Mouse (Mus musculus) forebrain, embryonic 13.5 days (tissue): Measurements from ENCODE around the gene Npcd. TPM values are rescaled to one million over a fixed set of nuclear protein-coding genes. Genes with fewer than 3 reads are reported as not detected.

Experiments
- ATAC-seq: fragments of 200-750 bp; cut with Nextera tagmentation; 2 replicates; pipeline ENCODE4 v1.8.0; 2017
- H3K27ac ChIP-seq: fragments of 300-500 bp; sonication (generic); 2 replicates; pipeline ENCODE4 v1.5.1; 2015; ENCODE audit warnings: inconsistent platforms, mild to moderate bottlenecking, moderate library complexity
- H3K27me3 ChIP-seq: fragments of 300-500 bp; sonication (generic); 2 replicates; pipeline ENCODE4 v1.6.1; 2015; ENCODE audit warnings: mild to moderate bottlenecking, inconsistent platforms
- H3K36me3 ChIP-seq: fragments of 300-500 bp; sonication (generic); 2 replicates; pipeline ENCODE4 v1.6.1; 2015; ENCODE audit warnings: mild to moderate bottlenecking, inconsistent platforms; ENCODE audit not compliant: poor library complexity, severe bottlenecking
- H3K4me1 ChIP-seq: fragments of 300-500 bp; sonication (generic); 2 replicates; pipeline ENCODE4 v1.6.1; 2015; ENCODE audit warnings: inconsistent platforms
- H3K4me2 ChIP-seq: fragments of 300-500 bp; sonication (generic); 2 replicates; pipeline ENCODE4 v1.6.1; 2015; ENCODE audit warnings: inconsistent platforms, mild to moderate bottlenecking, moderate library complexity
- H3K4me3 ChIP-seq: fragments of 300-500 bp; sonication (generic); 2 replicates; pipeline ENCODE4 v1.5.1; 2015; ENCODE audit warnings: mild to moderate bottlenecking, inconsistent platforms
- H3K9ac ChIP-seq: fragments of 300-500 bp; sonication (generic); 2 replicates; pipeline ENCODE4 v1.6.1; 2015; ENCODE audit warnings: mild to moderate bottlenecking, inconsistent platforms
- H3K9me3 ChIP-seq: fragments of 300-500 bp; sonication (generic); replicated peaks from 2 replicates; pipeline ENCODE4 v1.6.1; 2016; ENCODE audit warnings: inconsistent platforms
- WGBS: fragments of 180-500 bp; shearing (Covaris S2); methylation state at CpG from one replicate; pipeline ENCODE4 v1.1.7; 2015; 5-methylcytosine and 5-hydroxymethylcytosine counted together
- polyA plus RNA-seq: library from polyadenylated mRNA; unstranded; fragments of >200 nt; fragmentation: Nextera tagmentation; extraction: Ambion mirVana; gene quantifications from 2 replicates; pipeline ENCODE4 v1.2.1, GENCODE M21; 2015

Gene Npcd
- polyA plus RNA-seq, 1 experiment from 2014 or later = not detected

- no peak overlapping the region for H3K27ac ChIP-seq
- H3K9me3 ChIP-seq = no peaks in the 10 kb centered on the region
- H3K36me3 ChIP-seq = peaks cover 41% of the 10 kb centered on the region
- peaks cover 29% of the 10 kb centered on the region for H3K4me1 ChIP-seq
- WGBS = 88% methylated on average over 6 of the region's 6 CpGs
- no peak for ATAC-seq
- H3K4me2 ChIP-seq = no peak overlapping the region
- H3K27me3 ChIP-seq = no peaks in the 10 kb centered on the region
- H3K9ac ChIP-seq = no peak overlapping the region
- H3K4me3 ChIP-seq = no peak overlapping the region
Measured at GRCm38 (mm10) chr15:79760956-79761355, 73.1 kb downstream of the Npcd start.

GRCm38 (mm10) chr15:79757118-79757517, 76.9 kb downstream of the Npcd start:
- H3K4me3 ChIP-seq = no peak overlapping the region
- H3K27ac ChIP-seq = no peak overlapping the region
- H3K27me3 ChIP-seq = no peaks in the 10 kb centered on the region
- ATAC-seq = no peak
- 87% methylated on average over 3 of the region's 3 CpGs for WGBS
- H3K9ac ChIP-seq = no peak overlapping the region
- H3K4me1 ChIP-seq = peaks cover 9% of the 10 kb centered on the region
- H3K4me2 ChIP-seq = no peak overlapping the region
- no peaks in the 10 kb centered on the region for H3K9me3 ChIP-seq
- peaks cover 7% of the 10 kb centered on the region for H3K36me3 ChIP-seq

- peaks cover 9% of the 10 kb centered on the region for H3K4me1 ChIP-seq
- no peak overlapping the region for H3K9ac ChIP-seq
- no peak overlapping the region for H3K4me3 ChIP-seq
- no peak overlapping the region for H3K4me2 ChIP-seq
- H3K36me3 ChIP-seq = no peaks in the 10 kb centered on the region
- 75% methylated on average over 8 of the region's 8 CpGs for WGBS
- peak overlapping the region; percentile 10; the same call in 1 of the 2 replicates for H3K27ac ChIP-seq
- ATAC-seq = no peak
- H3K9me3 ChIP-seq = no peaks in the 10 kb centered on the region
- no peaks in the 10 kb centered on the region for H3K27me3 ChIP-seq
Measured at GRCm38 (mm10) chr15:79755977-79756625, 77.9 kb downstream of the Npcd start.

GRCm38 (mm10) chr15:79755176-79755575, 78.9 kb downstream of the Npcd start:
- 91% methylated on average over 4 of the region's 4 CpGs for WGBS
- no peak for ATAC-seq
- Histone ChIP-seq H3K4me2 (no peak overlapping the region), H3K27ac (no peak overlapping the region), H3K4me1 (peaks cover 9% of the 10 kb centered on the region), H3K9ac (no peak overlapping the region), H3K27me3 (no peaks in the 10 kb centered on the region), H3K9me3 (no peaks in the 10 kb centered on the region), H3K36me3 (no peaks in the 10 kb centered on the region), H3K4me3 (no peak overlapping the region)

- Histone ChIP-seq H3K4me2 (no peak overlapping the region), H3K4me1 (peaks cover 9% of the 10 kb centered on the region), H3K9me3 (no peaks in the 10 kb centered on the region), H3K36me3 (no peaks in the 10 kb centered on the region), H3K27me3 (no peaks in the 10 kb centered on the region), H3K4me3 (no peak overlapping the region), H3K27ac (no peak overlapping the region), H3K9ac (peak overlapping the region; percentile 50; the same call in 1 of the 2 replicates)
- ATAC-seq = no peak
- 51% methylated on average over 4 of the region's 4 CpGs for WGBS
Measured at GRCm38 (mm10) chr15:79753873-79754272, 80.2 kb downstream of the Npcd start.

- Histone ChIP-seq H3K27ac (no peak overlapping the region), H3K4me2 (no peak overlapping the region), H3K27me3 (no peaks in the 10 kb centered on the region), H3K4me3 (no peak overlapping the region), H3K9me3 (no peaks in the 10 kb centered on the region), H3K36me3 (no peaks in the 10 kb centered on the region), H3K9ac (no peak overlapping the region), H3K4me1 (peaks cover 9% of the 10 kb centered on the region)
- no peak for ATAC-seq
- WGBS = 89% methylated on average over 3 of the region's 3 CpGs
Measured at GRCm38 (mm10) chr15:79753420-79753752, 80.7 kb downstream of the Npcd start.

- H3K4me3 ChIP-seq = no peak overlapping the region
- H3K36me3 ChIP-seq = no peaks in the 10 kb centered on the region
- ATAC-seq = peak; percentile 50; the same call in 1 of the 2 replicates
- H3K27ac ChIP-seq = no peak overlapping the region
- no peaks in the 10 kb centered on the region for H3K27me3 ChIP-seq
- peaks cover 9% of the 10 kb centered on the region for H3K4me1 ChIP-seq
- H3K4me2 ChIP-seq = no peak overlapping the region
- 24% methylated on average over 11 of the region's 11 CpGs for WGBS
- no peak overlapping the region for H3K9ac ChIP-seq
- H3K9me3 ChIP-seq = no peaks in the 10 kb centered on the region
Measured at GRCm38 (mm10) chr15:79752742-79753419, 81.2 kb downstream of the Npcd start.

GRCm38 (mm10) chr15:79751772-79752171, 82.3 kb downstream of the Npcd start:
- Histone ChIP-seq H3K27me3 (no peaks in the 10 kb centered on the region), H3K27ac (no peak overlapping the region), H3K4me1 (peaks cover 9% of the 10 kb centered on the region), H3K36me3 (no peaks in the 10 kb centered on the region), H3K9ac (no peak overlapping the region), H3K4me3 (no peak overlapping the region), H3K9me3 (no peaks in the 10 kb centered on the region), H3K4me2 (no peak overlapping the region)
- ATAC-seq = no peak
- WGBS = 85% methylated on average over 17 of the region's 17 CpGs

- no peak overlapping the region for H3K27ac ChIP-seq
- H3K9me3 ChIP-seq = no peaks in the 10 kb centered on the region
- no peak for ATAC-seq
- H3K36me3 ChIP-seq = no peaks in the 10 kb centered on the region
- H3K4me1 ChIP-seq = no peaks in the 10 kb centered on the region
- no peak overlapping the region for H3K4me2 ChIP-seq
- no peak overlapping the region for H3K4me3 ChIP-seq
- 88% methylated on average over 8 of the region's 8 CpGs for WGBS
- H3K27me3 ChIP-seq = no peaks in the 10 kb centered on the region
- H3K9ac ChIP-seq = no peak overlapping the region
Measured at GRCm38 (mm10) chr15:79750266-79750665, 83.8 kb downstream of the Npcd start.

- ATAC-seq = no peak
- Histone ChIP-seq H3K27ac (no peak overlapping the region), H3K9me3 (no peaks in the 10 kb centered on the region), H3K4me2 (no peak overlapping the region), H3K9ac (no peak overlapping the region), H3K4me1 (no peaks in the 10 kb centered on the region), H3K27me3 (no peaks in the 10 kb centered on the region), H3K36me3 (no peaks in the 10 kb centered on the region; the same call in 1 of the 2 replicates), H3K4me3 (no peak overlapping the region)
- 92% methylated on average over 7 of the region's 7 CpGs for WGBS
Measured at GRCm38 (mm10) chr15:79749162-79749561, 84.9 kb downstream of the Npcd start.

GRCm38 (mm10) chr15:79747998-79748397, 86.0 kb downstream of the Npcd start:
- no peak overlapping the region for H3K27ac ChIP-seq
- H3K9me3 ChIP-seq = no peaks in the 10 kb centered on the region
- no peak overlapping the region for H3K9ac ChIP-seq
- no peaks in the 10 kb centered on the region; the same call in 1 of the 2 replicates for H3K36me3 ChIP-seq
- H3K4me1 ChIP-seq = peaks cover 3% of the 10 kb centered on the region
- no peak overlapping the region for H3K4me3 ChIP-seq
- ATAC-seq = 0 out of 2 replicates have a peak, but pooled peaks have one; percentile 17
- H3K4me2 ChIP-seq = no peak overlapping the region
- H3K27me3 ChIP-seq = no peaks in the 10 kb centered on the region
- 47% methylated on average over 11 of the region's 11 CpGs for WGBS

GRCm38 (mm10) chr15:79745883-79746282, 88.2 kb downstream of the Npcd start:
- no peak for ATAC-seq
- 90% methylated on average over 5 of the region's 5 CpGs for WGBS
- Histone ChIP-seq H3K36me3 (no peaks in the 10 kb centered on the region; the same call in 1 of the 2 replicates), H3K9me3 (no peaks in the 10 kb centered on the region), H3K4me3 (no peak overlapping the region), H3K27me3 (no peaks in the 10 kb centered on the region), H3K27ac (no peak overlapping the region), H3K9ac (no peak overlapping the region), H3K4me2 (no peak overlapping the region), H3K4me1 (peaks cover 12% of the 10 kb centered on the region)
